Mouse (Mus musculus) MEL (cell line): ENCODE results near the gene Col24a1. TPM values are rescaled to one million over a fixed set of nuclear protein-coding genes. Genes with fewer than 3 reads are reported as not detected.

Source experiments
- DNase-seq: peaks from one replicate; pipeline ENCODE4 v3.0.0; 2011; ENCODE audit warnings: low read depth, low spot score
- H3K27ac ChIP-seq: 2 replicates; pipeline ENCODE4 v1.5.1; 2012; ENCODE audit warnings: low read depth, mild to moderate bottlenecking, control low read depth, low read length, moderate library complexity; ENCODE audit not compliant: control insufficient read depth
- H3K27me3 ChIP-seq, 2 experiments: fragments of 150-350 bp in 1 of 2; sonication (generic) in 1 of 2; 2 replicates each; pipeline ENCODE4 v1.6.1; 2012; ENCODE audit warnings: low read length in 2 of 2, mild to moderate bottlenecking in 2 of 2, improper control_type of control experiment in 1 of 2, moderate library complexity in 1 of 2; ENCODE audit not compliant: insufficient read depth in 2 of 2, control insufficient read depth in 1 of 2
- H3K36me3 ChIP-seq, 2 experiments: 2 replicates each; pipeline ENCODE4 v1.6.1; 2012 to 2014; ENCODE audit warnings: low read length in 2 of 2, improper control_type of control experiment in 1 of 2, inconsistent platforms in 1 of 2, mild to moderate bottlenecking in 1 of 2; ENCODE audit not compliant: insufficient read depth in 2 of 2, control insufficient read depth in 1 of 2
- H3K4me1 ChIP-seq, 2 experiments: fragments of 150-350 bp in 1 of 2; sonication (generic) in 1 of 2; 2 replicates each; pipeline ENCODE4 v1.6.1; 2012; ENCODE audit warnings: low read length in 2 of 2, improper control_type of control experiment in 1 of 2, mild to moderate bottlenecking in 1 of 2; ENCODE audit not compliant: insufficient read depth in 2 of 2, control insufficient read depth in 1 of 2
- H3K4me3 ChIP-seq, 2 experiments: fragments of 150-350 bp in 1 of 2; sonication (generic) in 1 of 2; 2 replicates each; pipeline ENCODE4 v1.5.1; 2012; ENCODE audit warnings: low read depth in 2 of 2, low read length in 2 of 2, mild to moderate bottlenecking in 2 of 2, moderate library complexity in 2 of 2, control low read depth in 1 of 2, improper control_type of control experiment in 1 of 2; ENCODE audit not compliant: control insufficient read depth in 1 of 2, insufficient read depth in 1 of 2
- H3K79me2 ChIP-seq: 2 replicates; pipeline ENCODE4 v1.6.1; 2012; ENCODE audit warnings: mild to moderate bottlenecking, low read length, moderate library complexity; ENCODE audit not compliant: control insufficient read depth, poor library complexity, insufficient read depth
- H3K9ac ChIP-seq: 2 replicates; pipeline ENCODE4 v1.6.1; 2012; ENCODE audit warnings: low read depth, mild to moderate bottlenecking, control low read depth, low read length, moderate library complexity; ENCODE audit not compliant: control insufficient read depth, poor library complexity, severe bottlenecking
- H3K9me3 ChIP-seq: fragments of 150-350 bp; sonication (generic); replicated peaks from 2 replicates; pipeline ENCODE4 v1.6.1; 2012; ENCODE audit warnings: mild to moderate bottlenecking, low read length, improper control_type of control experiment, moderate library complexity; ENCODE audit not compliant: insufficient read depth
- BHLHE40 ChIP-seq: IDR thresholded peaks from 2 replicates; pipeline ENCODE4 v1.6.1; 2012; ENCODE audit warnings: low read depth, mild to moderate bottlenecking, inconsistent platforms, low read length, improper control_type of control experiment, borderline replicate concordance
- CHD2 ChIP-seq: IDR thresholded peaks from 2 replicates; pipeline ENCODE4 v1.6.1; 2011; ENCODE audit warnings: low read length, improper control_type of control experiment
- CTCF ChIP-seq, 3 experiments: IDR thresholded peaks in 2 of 3; conservative IDR thresholded peaks in 1 of 3; 2 replicates each; pipeline ENCODE4 v1.5.1; 2011 to 2012; ENCODE audit warnings: low read length in 3 of 3, low read depth in 2 of 3, mild to moderate bottlenecking in 2 of 3, improper control_type of control experiment in 1 of 3, inconsistent platforms in 1 of 3, mixed read lengths in 1 of 3, moderate library complexity in 1 of 3; ENCODE audit not compliant: control insufficient read depth in 1 of 3, insufficient read depth in 1 of 3, poor library complexity in 1 of 3, severe bottlenecking in 1 of 3
- E2F4 ChIP-seq: IDR thresholded peaks from 2 replicates; pipeline ENCODE4 v1.6.1; 2011; ENCODE audit warnings: low read depth, low read length, improper control_type of control experiment, borderline replicate concordance
- ELF1 ChIP-seq: IDR thresholded peaks from 2 replicates; pipeline ENCODE4 v1.6.1; 2014; ENCODE audit warnings: low read depth, mild to moderate bottlenecking, inconsistent platforms, low read length, improper control_type of control experiment, moderate library complexity
- EP300 ChIP-seq, 2 experiments: IDR thresholded peaks; 2 replicates each; pipeline ENCODE4 v1.6.1; 2011; ENCODE audit warnings: improper control_type of control experiment in 2 of 2, low read length in 2 of 2, low read depth in 1 of 2, mild to moderate bottlenecking in 1 of 2
- GABPA ChIP-seq: IDR thresholded peaks from 2 replicates; pipeline ENCODE4 v1.6.1; 2012; ENCODE audit warnings: low read depth, mild to moderate bottlenecking, inconsistent platforms, low read length, improper control_type of control experiment, moderate library complexity
- GATA1 ChIP-seq: IDR thresholded peaks from 2 replicates; pipeline ENCODE4 v1.6.1; 2011; ENCODE audit warnings: low read depth, low read length, improper control_type of control experiment
- HCFC1 ChIP-seq: IDR thresholded peaks from 2 replicates; pipeline ENCODE4 v1.6.1; 2012; ENCODE audit warnings: low read depth, mild to moderate bottlenecking, inconsistent platforms, low read length, improper control_type of control experiment, moderate library complexity
- JUND ChIP-seq: IDR thresholded peaks from 2 replicates; pipeline ENCODE4 v1.6.1; 2011; ENCODE audit warnings: low read depth, mild to moderate bottlenecking, improper control_type of control experiment, low read length
- KAT2A ChIP-seq: conservative IDR thresholded peaks from 2 replicates; pipeline ENCODE4 v1.6.1; 2012; ENCODE audit warnings: low read depth, low read length, improper control_type of control experiment, inconsistent platforms
- MAFK ChIP-seq: IDR thresholded peaks from 2 replicates; pipeline ENCODE4 v1.6.1; 2011; ENCODE audit warnings: low read depth, mild to moderate bottlenecking, low read length, improper control_type of control experiment, borderline replicate concordance
- MYC ChIP-seq: IDR thresholded peaks from 2 replicates; pipeline ENCODE4 v1.6.1; 2011; ENCODE audit warnings: low read depth, mild to moderate bottlenecking, low read length, improper control_type of control experiment, moderate library complexity
- RCOR1 ChIP-seq: IDR thresholded peaks from 2 replicates; pipeline ENCODE4 v1.6.1; 2012; ENCODE audit warnings: low read depth, mild to moderate bottlenecking, inconsistent platforms, low read length, improper control_type of control experiment
- SIN3A ChIP-seq: IDR thresholded peaks from 2 replicates; pipeline ENCODE4 v1.6.1; 2012; ENCODE audit warnings: low read length, improper control_type of control experiment, inconsistent platforms
- SMC3 ChIP-seq: IDR thresholded peaks from 2 replicates; pipeline ENCODE4 v1.6.1; 2011; ENCODE audit warnings: low read depth, low read length, improper control_type of control experiment
- TBP ChIP-seq: IDR thresholded peaks from 2 replicates; pipeline ENCODE4 v1.8.0; 2011; ENCODE audit warnings: low read depth, low read length, improper control_type of control experiment
- UBTF ChIP-seq: IDR thresholded peaks from 2 replicates; pipeline ENCODE4 v1.6.1; 2012; ENCODE audit warnings: low read depth, mild to moderate bottlenecking, inconsistent platforms, low read length, improper control_type of control experiment, moderate library complexity, borderline replicate concordance; ENCODE audit not compliant: insufficient read depth
- USF1 ChIP-seq: IDR thresholded peaks from 2 replicates; pipeline ENCODE4 v1.6.1; 2014; ENCODE audit warnings: low read depth, mild to moderate bottlenecking, inconsistent platforms, low read length, improper control_type of control experiment, moderate library complexity
- ZC3H11A ChIP-seq: IDR thresholded peaks from 2 replicates; pipeline ENCODE4 v1.6.1; 2012; ENCODE audit warnings: low read depth, mild to moderate bottlenecking, inconsistent platforms, low read length, improper control_type of control experiment
- ZKSCAN1 ChIP-seq: IDR thresholded peaks from 2 replicates; pipeline ENCODE4 v1.6.1; 2012; ENCODE audit warnings: low read depth, mild to moderate bottlenecking, inconsistent platforms, low read length, improper control_type of control experiment, moderate library complexity
- ZMIZ1 ChIP-seq: IDR thresholded peaks from 2 replicates; pipeline ENCODE4 v1.6.1; 2012; ENCODE audit warnings: low read depth, mild to moderate bottlenecking, inconsistent platforms, low read length, improper control_type of control experiment, moderate library complexity
- polyA plus RNA-seq, 2 experiments: library from polyadenylated mRNA; stranded (reverse) in 1 of 2; unstranded in 1 of 2; fragments of >175 nt in 1 of 2; fragments of >200 nt in 1 of 2; gene quantifications; 2 replicates each; pipeline versions ENCODE4 v1.2.1 to v1.2.4; 2012; ENCODE audit warnings: low replicate concordance in 2 of 2, low read depth in 1 of 2; ENCODE audit not compliant: insufficient read length in 2 of 2, insufficient read depth in 1 of 2, missing spikeins in 1 of 2
- total RNA-seq: library from RNA; depleted of rRNA; stranded (reverse); fragments of 300-350 nt; gene quantifications from 2 replicates; pipeline ENCODE4 v1.2.3, GENCODE M21; 2012

The Col24a1 gene
- total and polyA plus RNA-seq, 3 experiments = not detected

DNA sequence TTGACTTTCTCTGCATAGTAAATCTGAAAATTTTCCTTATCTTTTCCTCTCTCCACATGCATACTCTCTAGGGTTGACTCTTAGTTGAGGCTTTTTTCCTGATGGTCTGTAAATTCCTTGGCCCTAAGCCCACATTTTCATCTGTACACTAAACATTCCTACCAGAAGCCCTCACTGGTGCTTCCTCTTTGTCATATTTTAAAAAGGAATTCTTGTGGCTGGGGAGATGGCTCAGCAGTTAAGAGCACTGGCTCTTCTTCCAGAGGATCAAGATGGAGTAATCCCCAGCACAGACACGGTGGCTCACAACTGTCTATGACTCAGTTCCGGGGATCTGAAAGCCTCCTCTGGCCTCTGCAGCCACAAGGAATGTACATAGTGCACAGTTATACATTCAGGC lies 128.1 kb downstream of the Col24a1 start:
- no peaks in the 10 kb centered on the region; a peak in 1 of 4 replicates for H3K27me3 ChIP-seq
- no peak for TF ChIP-seq RCOR1
- no peak for TF ChIP-seq GABPA
- no peak for TF ChIP-seq ZKSCAN1
- no peak for TF ChIP-seq E2F4
- no peak for TF ChIP-seq USF1
- no peak for TF ChIP-seq EP300 (IDR thresholded peaks at IDR 0.05; ENCODE audit: low read depth in 1 of 2, low read length in 2 of 2)
- no peak for TF ChIP-seq UBTF
- TF ChIP-seq GATA1 = no peak
- no peak for TF ChIP-seq SIN3A
- TF ChIP-seq CHD2 = no peak
- TF ChIP-seq, all 39 proteins: peak for 0
- Histone ChIP-seq H3K9ac (no peak overlapping the region), H3K36me3 (no peaks in the 10 kb centered on the region), H3K4me3 (no peak overlapping the region), H3K4me1 (no peaks in the 10 kb centered on the region), H3K79me2 (no peaks in the 10 kb centered on the region), H3K9me3 (no peaks in the 10 kb centered on the region), H3K27ac (no peak overlapping the region)
- no peak for DNase-seq

DNA sequence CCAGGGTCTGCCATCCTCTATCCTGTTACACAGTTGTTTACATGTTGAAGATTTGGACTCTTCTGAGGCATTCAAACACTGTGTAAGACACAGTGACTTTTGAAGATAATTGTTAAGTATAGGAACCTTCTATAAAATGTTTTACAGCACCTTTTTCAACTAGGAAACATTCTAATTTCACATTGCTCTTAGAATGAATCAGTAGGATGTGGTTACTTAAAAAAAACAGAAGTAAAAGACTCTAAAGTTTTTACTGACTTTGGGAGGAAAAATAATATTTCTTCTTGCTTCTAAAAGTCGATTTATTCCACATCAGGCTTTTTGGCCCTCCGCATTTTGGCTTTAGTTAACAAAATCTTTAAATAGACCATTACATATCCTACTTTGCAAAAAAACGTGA lies 129.8 kb downstream of the Col24a1 start:
- H3K9me3 ChIP-seq = no peaks in the 10 kb centered on the region

More for the DNA sequence above, 129.8 kb downstream of the Col24a1 start:
- TF ChIP-seq UBTF (no peak), ELF1 (no peak), SMC3 (no peak), MAFK (no peak), BHLHE40 (no peak), GABPA (no peak), ZKSCAN1 (no peak), TBP (no peak), MYC (no peak), HCFC1 (no peak), ZMIZ1 (no peak), EP300 (IDR thresholded peaks at IDR 0.05; ENCODE audit: low read depth in 1 of 2, low read length in 2 of 2) (no peak), JUND (no peak), KAT2A (no peak), CTCF (IDR thresholded peaks at IDR 0.05 in 2 of 3, conservative IDR thresholded peaks at IDR 0.05 in 1 of 3; ENCODE audit: control insufficient read depth in 1 of 3, insufficient read depth in 1 of 3, low read depth in 2 of 3, low read length in 3 of 3, poor library complexity in 1 of 3, severe bottlenecking in 1 of 3) (no peak), RCOR1 (no peak), ZC3H11A (no peak)
- Histone ChIP-seq H3K36me3 (no peaks in the 10 kb centered on the region), H3K4me1 (no peaks in the 10 kb centered on the region), H3K27ac (no peak overlapping the region), H3K27me3 (no peaks in the 10 kb centered on the region), H3K4me3 (no peak overlapping the region), H3K9ac (no peak overlapping the region), H3K79me2 (no peaks in the 10 kb centered on the region)
- DNase-seq = no peak
